Mouse (Mus musculus): ENCODE measurements around the gene Zscan18. TPM values are rescaled to one million over a fixed set of nuclear protein-coding genes. Genes with fewer than 3 reads are reported as not detected.
"Not testable (repeated sequence)": the region's sequence is repeated elsewhere in the genome, so short reads cannot be mapped to it uniquely, and the experiment has no call there.

Gene Zscan18
- polyA plus RNA-seq, 1 experiment from 2014 or later, result 7.6 TPM

GRCm38 (mm10) chr7:12803727-12804071 lies 264 bp upstream of the Zscan18 start:
- H3K9me3 ChIP-seq (ENCODE audit: low read depth, low read length), result peaks cover 4% of the 10 kb centered on the region; the same call in 1 of the 2 replicates
- peak overlapping the region; percentile 92 for H3K4me2 ChIP-seq
- peaks cover 26% of the 10 kb centered on the region for H3K36me3 ChIP-seq (ENCODE audit: insufficient read depth)
- ATAC-seq (ENCODE audit: insufficient read depth) (peak; percentile 83; the same call in 1 of the 2 replicates), DNase-seq (no peak)
- WGBS, result 1% methylated on average over 16 of the region's 16 CpGs
- no peaks in the 10 kb centered on the region for H3K27me3 ChIP-seq (ENCODE audit: insufficient read depth, low read length)
- peak overlapping the region; percentile 74 for H3K9ac ChIP-seq
- peak overlapping the region; percentile 72 for H3K27ac ChIP-seq (ENCODE audit: low read depth)
- no peaks in the 10 kb centered on the region for H3K4me1 ChIP-seq (ENCODE audit: insufficient read depth)
- peak overlapping the region; percentile 48 for H3K4me3 ChIP-seq (ENCODE audit: low read depth, low read length)
- TF ChIP-seq CTCF (IDR thresholded peaks at IDR 0.05; ENCODE audit: low read depth), result no peak

GRCm38 (mm10) chr7:12799554-12799953 lies 3.9 kb downstream of the Zscan18 start:
- Histone ChIP-seq H3K4me2 (no peak overlapping the region), H3K9ac (no peak overlapping the region), H3K27ac (ENCODE audit: low read depth) (no peak overlapping the region), H3K4me1 (ENCODE audit: insufficient read depth) (no peaks in the 10 kb centered on the region), H3K9me3 (ENCODE audit: low read depth, low read length) (peaks cover 7% of the 10 kb centered on the region; the same call in 1 of the 2 replicates), H3K4me3 (ENCODE audit: low read depth, low read length) (no peak overlapping the region), H3K27me3 (ENCODE audit: insufficient read depth, low read length) (no peaks in the 10 kb centered on the region), H3K36me3 (ENCODE audit: insufficient read depth) (no peaks in the 10 kb centered on the region)
- DNase-seq, result no peak
- no peak for TF ChIP-seq CTCF (IDR thresholded peaks at IDR 0.05; ENCODE audit: low read depth)
- ATAC-seq (ENCODE audit: insufficient read depth), result no peak
- 67% methylated on average over 1 of the region's 1 CpGs for WGBS

- no peak for TF ChIP-seq CTCF (IDR thresholded peaks at IDR 0.05; ENCODE audit: low read depth)
- DNase-seq (no peak), ATAC-seq (ENCODE audit: insufficient read depth) (no peak)
- no peaks in the 10 kb centered on the region for H3K27me3 ChIP-seq (ENCODE audit: insufficient read depth, low read length)
- H3K4me3 ChIP-seq (ENCODE audit: low read depth, low read length), result no peak overlapping the region
- H3K36me3 ChIP-seq (ENCODE audit: insufficient read depth), result no peaks in the 10 kb centered on the region
- H3K4me2 ChIP-seq, result no peak overlapping the region
- no peak overlapping the region for H3K9ac ChIP-seq
- WGBS, result 65% methylated on average over 2 of the region's 2 CpGs
- H3K4me1 ChIP-seq (ENCODE audit: insufficient read depth), result no peaks in the 10 kb centered on the region
- peaks cover 7% of the 10 kb centered on the region; the same call in 1 of the 2 replicates for H3K9me3 ChIP-seq (ENCODE audit: low read depth, low read length)
- H3K27ac ChIP-seq (ENCODE audit: low read depth), result no peak overlapping the region
Observed at GRCm38 (mm10) chr7:12797971-12798370, 5.5 kb downstream of the Zscan18 start.

- not testable (repeated sequence) for ATAC-seq (ENCODE audit: insufficient read depth); H3K27ac ChIP-seq (ENCODE audit: low read depth); DNase-seq; H3K4me3 ChIP-seq (ENCODE audit: low read depth, low read length); H3K4me2 ChIP-seq; H3K4me1 ChIP-seq (ENCODE audit: insufficient read depth); H3K9ac ChIP-seq; H3K36me3 ChIP-seq (ENCODE audit: insufficient read depth); H3K27me3 ChIP-seq (ENCODE audit: insufficient read depth, low read length); H3K9me3 ChIP-seq (ENCODE audit: low read depth, low read length)
- WGBS, result 83% methylated on average over 11 of the region's 11 CpGs
Observed at GRCm38 (mm10) chr7:12792624-12793023, 10.8 kb downstream of the Zscan18 start.

- DNase-seq, result no peak
- no peaks in the 10 kb centered on the region for H3K27me3 ChIP-seq (ENCODE audit: insufficient read depth, low read length)
- no peaks in the 10 kb centered on the region for H3K9me3 ChIP-seq (ENCODE audit: low read depth, low read length)
- no peaks in the 10 kb centered on the region for H3K36me3 ChIP-seq (ENCODE audit: insufficient read depth)
- 23% methylated on average over 5 of the region's 5 CpGs for WGBS
- H3K27ac ChIP-seq (ENCODE audit: low read depth), result no peak overlapping the region
- H3K4me1 ChIP-seq (ENCODE audit: insufficient read depth), result no peaks in the 10 kb centered on the region
- ATAC-seq (ENCODE audit: insufficient read depth), result no peak
- TF ChIP-seq CTCF (IDR thresholded peaks at IDR 0.05; ENCODE audit: low read depth), result no peak
- H3K4me3 ChIP-seq (ENCODE audit: low read depth, low read length), result no peak overlapping the region
- H3K4me2 ChIP-seq, result no peak overlapping the region
- H3K9ac ChIP-seq, result no peak overlapping the region
Observed at GRCm38 (mm10) chr7:12788025-12788424, 15.4 kb downstream of the Zscan18 start.

- Histone ChIP-seq H3K4me3 (ENCODE audit: low read depth, low read length) (no peak overlapping the region), H3K9me3 (ENCODE audit: low read depth, low read length) (no peaks in the 10 kb centered on the region), H3K4me1 (ENCODE audit: insufficient read depth) (no peaks in the 10 kb centered on the region), H3K27me3 (ENCODE audit: insufficient read depth, low read length) (no peaks in the 10 kb centered on the region), H3K27ac (ENCODE audit: low read depth) (no peak overlapping the region), H3K9ac (no peak overlapping the region), H3K36me3 (ENCODE audit: insufficient read depth) (no peaks in the 10 kb centered on the region), H3K4me2 (no peak overlapping the region)
- WGBS, result 70% methylated on average over 6 of the region's 6 CpGs
- ATAC-seq (ENCODE audit: insufficient read depth) (no peak), DNase-seq (no peak)
- no peak for TF ChIP-seq CTCF (IDR thresholded peaks at IDR 0.05; ENCODE audit: low read depth)
Observed at GRCm38 (mm10) chr7:12787333-12787732, 16.1 kb downstream of the Zscan18 start.

- no peak for TF ChIP-seq CTCF (IDR thresholded peaks at IDR 0.05; ENCODE audit: low read depth)
- H3K4me1 ChIP-seq (ENCODE audit: insufficient read depth), result 0 out of 2 replicates have a peak, but pooled peaks cover 6% of the 10 kb centered on the region
- no peaks in the 10 kb centered on the region for H3K9me3 ChIP-seq (ENCODE audit: low read depth, low read length)
- H3K36me3 ChIP-seq (ENCODE audit: insufficient read depth), result peaks cover under 1% of the 10 kb centered on the region; the same call in 1 of the 2 replicates
- WGBS, result under 1% methylated on average over 57 of the region's 57 CpGs
- DNase-seq (peak; percentile 94), ATAC-seq (ENCODE audit: insufficient read depth) (peak; percentile 96)
- H3K27me3 ChIP-seq (ENCODE audit: insufficient read depth, low read length), result no peaks in the 10 kb centered on the region
- H3K4me2 ChIP-seq, result peak overlapping the region; percentile 96
- peak overlapping the region; percentile 65 for H3K4me3 ChIP-seq (ENCODE audit: low read depth, low read length)
- H3K27ac ChIP-seq (ENCODE audit: low read depth), result 0 out of 2 replicates have a peak overlapping the region, but pooled peaks have one; percentile 46
- peak overlapping the region; percentile 69 for H3K9ac ChIP-seq
Observed at GRCm38 (mm10) chr7:12780151-12780830, 23.1 kb downstream of the Zscan18 start.

Data from lung, embryonic 14.5 days (tissue).